Mouse (Mus musculus) intestine, embryonic 15.5 days (tissue): Measurements from ENCODE around the gene Sema7a. TPM values are rescaled to one million over a fixed set of nuclear protein-coding genes. Genes with fewer than 3 reads are reported as not detected.

Experiments
- ATAC-seq: fragments of 200-750 bp; cut with Nextera tagmentation; 2 replicates; pipeline ENCODE4 v1.8.0; 2017; ENCODE audit warnings: moderate TSS enrichment, moderate library complexity
- H3K27ac ChIP-seq: fragments of 300-500 bp; sonication (generic); 2 replicates; pipeline ENCODE4 v1.5.1; 2015; ENCODE audit warnings: mild to moderate bottlenecking, inconsistent platforms
- H3K27me3 ChIP-seq: fragments of 300-500 bp; sonication (generic); replicated peaks from 2 replicates; pipeline ENCODE4 v1.6.1; 2015; ENCODE audit warnings: inconsistent platforms
- H3K36me3 ChIP-seq: fragments of 300-500 bp; sonication (generic); 2 replicates; pipeline ENCODE4 v1.6.1; 2015; ENCODE audit warnings: inconsistent platforms
- H3K4me1 ChIP-seq: fragments of 300-500 bp; sonication (generic); replicated peaks from 2 replicates; pipeline ENCODE4 v1.6.1; 2015; ENCODE audit warnings: inconsistent platforms
- H3K4me2 ChIP-seq: fragments of 300-500 bp; sonication (generic); replicated peaks from 2 replicates; pipeline ENCODE4 v1.6.1; 2015; ENCODE audit warnings: mild to moderate bottlenecking, inconsistent platforms
- H3K4me3 ChIP-seq: fragments of 300-500 bp; sonication (generic); replicated peaks from 2 replicates; pipeline ENCODE4 v1.5.1; 2015; ENCODE audit warnings: inconsistent platforms
- H3K9ac ChIP-seq: fragments of 300-500 bp; sonication (generic); 2 replicates; pipeline ENCODE4 v1.6.1; 2015; ENCODE audit warnings: inconsistent platforms
- H3K9me3 ChIP-seq: fragments of 300-500 bp; sonication (generic); 2 replicates; pipeline ENCODE4 v1.6.1; 2016; ENCODE audit warnings: inconsistent platforms
- WGBS: fragments of 180-500 bp; shearing (Covaris S2); methylation state at CpG from one replicate; pipeline ENCODE4 v1.1.7; 2015; 5-methylcytosine and 5-hydroxymethylcytosine counted together
- polyA plus RNA-seq: library from polyadenylated mRNA; unstranded; fragments of >200 nt; fragmentation: Nextera tagmentation; extraction: Ambion mirVana; gene quantifications from 2 replicates; pipeline ENCODE4 v1.2.1, GENCODE M21; 2015

Sema7a gene
- polyA plus RNA-seq, 1 experiment from 2014 or later = 0.89 TPM

- no peaks in the 10 kb centered on the region for H3K9me3 ChIP-seq
- no peaks in the 10 kb centered on the region for H3K36me3 ChIP-seq
- no peak overlapping the region for H3K4me2 ChIP-seq
- no peak overlapping the region for H3K27ac ChIP-seq
- 81% methylated on average over 6 of the region's 6 CpGs for WGBS
- H3K9ac ChIP-seq = no peak overlapping the region
- H3K4me3 ChIP-seq = no peak overlapping the region
- H3K27me3 ChIP-seq = no peaks in the 10 kb centered on the region; the same call in 1 of the 2 replicates
- H3K4me1 ChIP-seq = 0 out of 2 replicates have a peak, but pooled peaks cover 12% of the 10 kb centered on the region
- no peak for ATAC-seq
Observed at GRCm38 (mm10) chr9:57955764-57956163, 15.9 kb downstream of the Sema7a start.

GRCm38 (mm10) chr9:57956196-57956837, 16.4 kb downstream of the Sema7a start:
- 76% methylated on average over 9 of the region's 9 CpGs for WGBS
- H3K27ac ChIP-seq = no peak overlapping the region
- H3K9ac ChIP-seq = no peak overlapping the region
- H3K36me3 ChIP-seq = no peaks in the 10 kb centered on the region
- peak; percentile 30; the same call in 1 of the 2 replicates for ATAC-seq
- 0 out of 2 replicates have a peak, but pooled peaks cover 12% of the 10 kb centered on the region for H3K4me1 ChIP-seq
- no peaks in the 10 kb centered on the region; the same call in 1 of the 2 replicates for H3K27me3 ChIP-seq
- no peak overlapping the region for H3K4me2 ChIP-seq
- H3K9me3 ChIP-seq = no peaks in the 10 kb centered on the region
- no peak overlapping the region for H3K4me3 ChIP-seq

- no peak for ATAC-seq
- Histone ChIP-seq H3K27ac (no peak overlapping the region), H3K9me3 (no peaks in the 10 kb centered on the region), H3K4me2 (no peak overlapping the region), H3K4me1 (peaks cover 14% of the 10 kb centered on the region; the same call in 1 of the 2 replicates), H3K9ac (no peak overlapping the region), H3K36me3 (no peaks in the 10 kb centered on the region), H3K4me3 (no peak overlapping the region), H3K27me3 (no peaks in the 10 kb centered on the region; the same call in 1 of the 2 replicates)
- WGBS = 72% methylated on average over 5 of the region's 5 CpGs
Observed at GRCm38 (mm10) chr9:57956838-57957236, 16.9 kb downstream of the Sema7a start.

- peaks cover 21% of the 10 kb centered on the region; the same call in 1 of the 2 replicates for H3K4me1 ChIP-seq
- 53% methylated on average over 1 of the region's 1 CpGs for WGBS
- H3K36me3 ChIP-seq = no peaks in the 10 kb centered on the region
- H3K27me3 ChIP-seq = no peaks in the 10 kb centered on the region
- H3K9me3 ChIP-seq = no peaks in the 10 kb centered on the region
- no peak overlapping the region for H3K27ac ChIP-seq
- ATAC-seq = no peak
- no peak overlapping the region for H3K4me3 ChIP-seq
- no peak overlapping the region for H3K4me2 ChIP-seq
- no peak overlapping the region for H3K9ac ChIP-seq
Observed at GRCm38 (mm10) chr9:57958615-57959014, 18.7 kb downstream of the Sema7a start.

DNA sequence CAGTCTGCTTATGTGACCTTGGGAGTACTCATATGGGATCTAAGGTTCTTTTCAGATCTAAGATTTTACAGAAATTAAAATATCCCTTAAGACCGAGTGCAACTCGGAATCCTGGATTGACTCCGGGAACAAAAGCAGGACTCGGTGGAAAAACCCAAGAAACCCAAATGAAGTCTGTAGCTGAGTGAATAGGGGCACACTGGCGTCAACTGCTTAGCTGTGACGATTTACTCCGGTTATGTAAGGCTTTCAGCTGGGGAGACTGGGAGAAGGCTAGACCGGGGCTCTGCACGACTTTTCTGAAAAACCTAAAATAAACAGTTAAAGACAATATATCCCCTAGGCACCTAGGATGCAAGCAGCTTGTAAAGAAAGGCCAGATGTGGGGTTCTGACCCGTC, 19.5 kb downstream of the Sema7a start:
- Histone ChIP-seq H3K27me3 (no peaks in the 10 kb centered on the region), H3K9me3 (no peaks in the 10 kb centered on the region), H3K4me3 (no peak overlapping the region), H3K27ac (no peak overlapping the region), H3K36me3 (no peaks in the 10 kb centered on the region), H3K9ac (no peak overlapping the region), H3K4me2 (no peak overlapping the region), H3K4me1 (peaks cover 16% of the 10 kb centered on the region; the same call in 1 of the 2 replicates)
- ATAC-seq = no peak
- 58% methylated on average over 10 of the region's 10 CpGs for WGBS

DNA sequence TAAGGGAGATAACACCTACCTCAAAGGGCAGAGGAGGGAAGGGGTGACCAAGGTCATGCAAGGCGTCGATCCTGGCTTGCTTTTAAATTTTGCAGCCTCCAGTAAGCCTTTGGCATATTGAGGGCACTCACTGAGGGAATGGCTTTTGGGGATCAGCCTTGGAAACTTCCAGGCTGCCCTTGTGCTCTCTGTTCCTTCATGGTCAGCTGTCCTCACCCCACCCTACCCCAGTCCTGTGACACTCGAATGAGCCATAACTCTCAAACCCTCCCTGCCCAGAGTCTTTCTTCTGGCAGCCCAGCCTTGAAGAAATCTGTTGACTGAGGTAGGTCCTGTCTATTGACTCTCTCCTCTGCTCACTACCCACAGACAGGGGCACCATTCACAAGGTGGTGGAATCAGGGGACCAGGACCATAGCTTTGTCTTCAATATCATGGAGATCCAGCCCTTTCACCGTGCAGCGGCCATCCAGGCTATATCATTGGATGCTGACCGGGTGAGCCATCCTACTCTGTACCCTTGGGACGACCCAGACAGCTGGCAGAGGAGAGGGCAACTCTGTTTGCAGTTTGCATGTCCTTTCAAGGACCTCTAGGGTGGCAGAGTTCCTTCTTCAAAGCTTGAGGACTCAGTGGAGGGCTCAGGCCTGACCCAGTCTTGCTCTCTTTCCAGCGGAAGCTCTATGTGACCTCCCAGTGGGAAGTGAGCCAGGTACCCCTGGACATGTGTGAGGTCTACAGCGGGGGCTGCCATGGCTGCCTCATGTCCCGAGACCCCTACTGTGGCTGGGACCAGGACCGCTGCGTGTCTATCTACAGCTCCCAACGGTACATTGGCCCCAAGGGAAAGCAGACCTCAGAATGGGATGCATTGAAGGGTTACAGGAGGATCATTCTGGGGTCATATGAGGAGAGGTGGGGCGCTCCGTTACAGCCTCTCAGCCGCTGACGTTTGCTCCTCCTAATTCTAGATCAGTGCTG, 20.3 kb downstream of the Sema7a start:
- H3K4me1 ChIP-seq = peaks cover 17% of the 10 kb centered on the region; the same call in 1 of the 2 replicates
- no peaks in the 10 kb centered on the region for H3K9me3 ChIP-seq
- no peak overlapping the region for H3K4me3 ChIP-seq
- H3K27me3 ChIP-seq = no peaks in the 10 kb centered on the region
- 75% methylated on average over 17 of the region's 17 CpGs for WGBS
- no peak overlapping the region for H3K27ac ChIP-seq
- H3K36me3 ChIP-seq = no peaks in the 10 kb centered on the region
- H3K9ac ChIP-seq = no peak overlapping the region
- ATAC-seq = peak; percentile 37; the same call in 1 of the 2 replicates
- no peak overlapping the region for H3K4me2 ChIP-seq

DNA sequence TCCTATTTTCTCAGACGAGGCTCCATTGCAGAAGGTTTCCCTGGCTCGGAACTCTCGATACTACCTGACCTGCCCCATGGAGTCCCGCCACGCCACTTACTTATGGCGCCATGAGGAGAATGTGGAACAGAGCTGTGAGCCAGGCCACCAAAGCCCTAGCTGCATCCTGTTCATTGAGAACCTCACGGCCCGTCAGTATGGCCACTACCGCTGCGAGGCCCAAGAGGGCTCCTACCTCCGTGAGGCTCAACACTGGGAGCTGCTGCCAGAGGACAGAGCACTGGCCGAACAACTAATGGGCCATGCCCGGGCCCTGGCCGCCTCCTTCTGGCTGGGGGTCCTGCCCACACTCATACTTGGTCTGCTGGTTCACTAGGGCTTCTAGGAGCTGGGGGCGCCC, 21.3 kb downstream of the Sema7a start:
- Histone ChIP-seq H3K4me3 (no peak overlapping the region), H3K4me1 (peaks cover 19% of the 10 kb centered on the region; the same call in 1 of the 2 replicates), H3K27ac (no peak overlapping the region), H3K27me3 (no peaks in the 10 kb centered on the region), H3K4me2 (no peak overlapping the region), H3K36me3 (no peaks in the 10 kb centered on the region), H3K9ac (no peak overlapping the region), H3K9me3 (no peaks in the 10 kb centered on the region)
- ATAC-seq = no peak
- 91% methylated on average over 15 of the region's 15 CpGs for WGBS

GRCm38 (mm10) chr9:57961863-57962778, 22.2 kb downstream of the Sema7a start:
- Histone ChIP-seq H3K27me3 (no peaks in the 10 kb centered on the region), H3K4me3 (no peak overlapping the region), H3K27ac (no peak overlapping the region), H3K9ac (no peak overlapping the region), H3K4me1 (peaks cover 19% of the 10 kb centered on the region; the same call in 1 of the 2 replicates), H3K4me2 (no peak overlapping the region), H3K36me3 (no peaks in the 10 kb centered on the region), H3K9me3 (no peaks in the 10 kb centered on the region)
- WGBS = 51% methylated on average over 17 of the region's 17 CpGs
- ATAC-seq = no peak

DNA sequence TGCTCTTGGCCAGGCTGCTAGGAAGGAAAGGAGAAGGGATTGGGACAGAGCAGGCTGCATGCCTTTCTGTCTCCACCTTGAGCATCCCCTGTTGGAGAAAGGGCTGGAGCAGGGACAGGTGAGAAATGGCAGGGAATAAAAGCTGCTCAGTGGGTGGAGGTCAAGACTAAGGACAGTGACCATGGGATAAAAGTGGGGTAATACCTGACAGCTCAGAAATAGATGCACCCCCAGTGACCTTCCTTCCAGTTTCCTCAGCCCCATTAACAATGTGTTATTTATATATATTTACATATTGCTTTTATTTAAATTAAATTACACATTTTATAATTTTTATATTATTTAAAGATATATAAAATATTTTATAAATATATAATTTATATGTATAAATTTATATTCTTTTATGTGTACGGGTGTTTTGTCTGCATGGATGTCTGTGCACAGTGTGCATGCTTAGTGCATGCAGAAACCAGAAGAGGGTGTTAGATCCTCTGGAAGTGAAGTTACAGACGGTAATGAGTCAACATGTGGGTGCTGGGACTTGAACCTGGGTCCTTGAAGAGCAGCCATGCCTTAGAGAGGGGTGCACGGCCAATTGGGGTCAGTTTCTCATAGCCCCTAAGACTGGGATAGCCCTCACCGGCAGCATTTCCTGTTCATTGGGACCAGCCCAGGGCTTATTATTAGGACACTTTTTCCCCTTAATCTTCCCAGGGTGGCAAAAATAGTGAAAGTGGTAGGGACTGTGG, 23.5 kb downstream of the Sema7a start:
- ATAC-seq = no peak
- no peak overlapping the region for H3K4me2 ChIP-seq
- no peaks in the 10 kb centered on the region for H3K27me3 ChIP-seq
- 88% methylated on average over 4 of the region's 4 CpGs for WGBS
- H3K36me3 ChIP-seq = no peaks in the 10 kb centered on the region
- no peak overlapping the region for H3K9ac ChIP-seq
- no peaks in the 10 kb centered on the region for H3K9me3 ChIP-seq
- H3K4me1 ChIP-seq = peaks cover 22% of the 10 kb centered on the region; the same call in 1 of the 2 replicates
- H3K27ac ChIP-seq = no peak overlapping the region
- H3K4me3 ChIP-seq = no peak overlapping the region

GRCm38 (mm10) chr9:57963998-57964395, 24.1 kb downstream of the Sema7a start:
- Histone ChIP-seq H3K4me2 (no peak overlapping the region), H3K9ac (no peak overlapping the region), H3K4me1 (peaks cover 25% of the 10 kb centered on the region), H3K27ac (no peak overlapping the region), H3K9me3 (no peaks in the 10 kb centered on the region), H3K36me3 (no peaks in the 10 kb centered on the region), H3K27me3 (no peaks in the 10 kb centered on the region), H3K4me3 (no peak overlapping the region)
- WGBS = 86% methylated on average over 5 of the region's 5 CpGs
- ATAC-seq = no peak

DNA sequence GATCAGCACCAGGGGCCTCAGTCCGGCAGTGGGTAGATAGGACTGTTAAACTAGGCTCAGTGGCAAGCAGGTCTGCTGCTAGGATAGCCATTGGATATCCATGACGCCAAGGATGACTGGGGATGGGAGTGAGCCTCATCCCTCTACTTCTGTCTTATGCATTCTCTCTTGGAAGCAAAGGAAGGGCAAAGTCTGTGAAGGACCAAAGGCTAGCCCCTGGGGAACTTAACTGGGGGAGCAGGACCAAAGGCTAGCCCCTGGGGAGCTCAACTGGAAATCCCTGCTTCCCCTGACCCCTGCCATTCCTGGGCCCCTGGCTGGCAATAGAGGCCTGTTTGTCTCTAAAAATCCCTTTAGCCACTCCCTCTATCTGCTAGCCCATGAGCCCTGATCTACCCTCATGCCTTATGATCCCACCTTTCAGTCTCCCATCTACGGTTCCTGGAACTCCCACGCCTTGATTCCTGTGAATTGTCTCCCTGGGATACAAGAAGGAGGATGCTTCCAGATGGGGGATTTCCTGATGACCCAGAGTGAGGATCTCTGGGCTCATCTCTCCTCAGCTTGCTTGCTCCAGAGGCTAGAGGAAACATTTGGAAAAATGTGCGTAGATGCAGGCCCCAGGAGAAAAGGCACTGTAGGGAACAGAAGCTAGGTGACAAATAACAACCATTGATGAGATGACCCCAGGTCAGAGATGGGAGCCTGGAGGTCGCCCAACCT, 24.8 kb downstream of the Sema7a start:
- 82% methylated on average over 6 of the region's 6 CpGs for WGBS
- H3K9me3 ChIP-seq = no peaks in the 10 kb centered on the region
- H3K4me3 ChIP-seq = no peak overlapping the region
- H3K36me3 ChIP-seq = no peaks in the 10 kb centered on the region
- no peak overlapping the region for H3K27ac ChIP-seq
- ATAC-seq = no peak
- H3K27me3 ChIP-seq = no peaks in the 10 kb centered on the region
- H3K4me2 ChIP-seq = no peak overlapping the region
- H3K4me1 ChIP-seq = peaks cover 31% of the 10 kb centered on the region
- no peak overlapping the region for H3K9ac ChIP-seq
